Mouse (Mus musculus) MEL (cell line): ENCODE data around the gene Col2a1.

ENCODE experiments used
- CTCF ChIP-seq, 3 experiments: IDR thresholded peaks in 2 of 3; conservative IDR thresholded peaks in 1 of 3; 2 replicates each; pipeline ENCODE4 v1.5.1; 2011 to 2012; ENCODE audit warnings: low read length in 3 of 3, low read depth in 2 of 3, mild to moderate bottlenecking in 2 of 3, improper control_type of control experiment in 1 of 3, inconsistent platforms in 1 of 3, mixed read lengths in 1 of 3, moderate library complexity in 1 of 3; ENCODE audit not compliant: control insufficient read depth in 1 of 3, insufficient read depth in 1 of 3, poor library complexity in 1 of 3, severe bottlenecking in 1 of 3
- ELF1 ChIP-seq: IDR thresholded peaks from 2 replicates; pipeline ENCODE4 v1.6.1; 2014; ENCODE audit warnings: low read depth, mild to moderate bottlenecking, inconsistent platforms, low read length, improper control_type of control experiment, moderate library complexity
- EP300 ChIP-seq, 2 experiments: IDR thresholded peaks; 2 replicates each; pipeline ENCODE4 v1.6.1; 2011; ENCODE audit warnings: improper control_type of control experiment in 2 of 2, low read length in 2 of 2, low read depth in 1 of 2, mild to moderate bottlenecking in 1 of 2
- JUND ChIP-seq: IDR thresholded peaks from 2 replicates; pipeline ENCODE4 v1.6.1; 2011; ENCODE audit warnings: low read depth, mild to moderate bottlenecking, improper control_type of control experiment, low read length
- MXI1 ChIP-seq: IDR thresholded peaks from 2 replicates; pipeline ENCODE4 v1.6.1; 2011; ENCODE audit warnings: mild to moderate bottlenecking, low read depth, low read length, improper control_type of control experiment
- POLR2A ChIP-seq, 2 experiments: IDR thresholded peaks; 2 replicates each; pipeline ENCODE4 v1.6.1; 2011 to 2012; ENCODE audit warnings: low read length in 2 of 2, mild to moderate bottlenecking in 2 of 2, control low read depth in 1 of 2, improper control_type of control experiment in 1 of 2, low read depth in 1 of 2, moderate library complexity in 1 of 2; ENCODE audit not compliant: control insufficient read depth in 1 of 2, insufficient read depth in 1 of 2, poor library complexity in 1 of 2
- ZNF384 ChIP-seq: IDR thresholded peaks from 2 replicates; pipeline ENCODE4 v1.6.1; 2012; ENCODE audit warnings: low read depth, mild to moderate bottlenecking, inconsistent platforms, low read length, improper control_type of control experiment

GRCm38 (mm10) chr15:97942538-97942937 lies 62.0 kb downstream of the Col2a1 start:
- TF ChIP-seq CTCF (IDR thresholded peaks at IDR 0.05 in 2 of 3, conservative IDR thresholded peaks at IDR 0.05 in 1 of 3; ENCODE audit: control insufficient read depth in 1 of 3, insufficient read depth in 1 of 3, low read depth in 2 of 3, low read length in 3 of 3, poor library complexity in 1 of 3, severe bottlenecking in 1 of 3) (no peak), ZNF384 (no peak), MXI1 (no peak), EP300 (IDR thresholded peaks at IDR 0.05; ENCODE audit: low read depth in 1 of 2, low read length in 2 of 2) (no peak), JUND (no peak), POLR2A (IDR thresholded peaks at IDR 0.05; ENCODE audit: control insufficient read depth in 1 of 2, insufficient read depth in 1 of 2, low read depth in 1 of 2, low read length in 2 of 2, poor library complexity in 1 of 2) (no peak), ELF1 (no peak)
